Mouse (Mus musculus) cerebellum, adult 9-11 months (tissue): ENCODE measurements around the gene Wdtc1.

Experiments
- DNase-seq: peaks from one replicate; pipeline ENCODE4 v3.0.0; 2022

Gene Wdtc1

DNA sequence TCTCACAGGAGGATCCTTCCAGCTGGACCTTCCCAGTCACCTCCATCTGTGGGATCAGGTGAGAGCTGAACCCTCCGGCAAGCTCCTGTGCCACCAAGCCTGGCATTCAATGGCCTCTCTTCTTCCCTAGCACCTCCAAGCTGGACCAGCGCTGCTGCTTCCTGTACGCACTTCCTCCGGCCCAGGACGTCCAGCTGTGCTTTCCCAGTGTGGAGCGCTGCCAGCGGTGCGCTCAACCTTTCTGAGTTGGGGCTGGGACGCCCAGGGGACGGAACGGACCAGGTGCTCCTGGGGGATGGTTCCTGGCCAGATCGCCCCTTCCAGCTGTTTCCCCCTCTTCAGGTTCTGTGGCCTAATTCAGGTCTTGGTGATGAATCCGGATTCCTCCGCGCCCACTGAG, 106.2 kb downstream of the Wdtc1 start:
- DNase-seq = no peak

GRCm38 (mm10) chr4:133244289-133244688, 109.0 kb downstream of the Wdtc1 start:
- no peak for DNase-seq

DNA sequence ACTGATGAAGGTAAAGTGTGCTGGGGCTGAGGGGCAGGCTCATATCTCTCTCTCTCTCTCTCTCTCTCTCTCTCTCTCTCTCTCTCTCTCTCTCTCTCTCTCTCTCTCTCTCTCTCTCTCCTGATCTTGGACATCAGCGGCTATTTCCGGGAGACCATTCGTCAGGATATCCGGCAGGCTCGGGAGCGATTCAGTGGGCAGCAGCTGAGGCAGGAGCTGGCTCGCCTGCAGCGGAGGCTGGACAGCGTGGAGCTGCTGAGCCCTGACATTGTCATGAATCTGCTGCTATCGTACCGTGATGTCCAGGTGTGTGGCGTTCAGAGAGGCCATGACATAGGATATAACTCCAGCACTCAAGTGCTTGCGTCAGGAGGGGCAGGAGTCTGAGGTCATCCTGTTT, 109.7 kb downstream of the Wdtc1 start:
- no peak for DNase-seq

DNA sequence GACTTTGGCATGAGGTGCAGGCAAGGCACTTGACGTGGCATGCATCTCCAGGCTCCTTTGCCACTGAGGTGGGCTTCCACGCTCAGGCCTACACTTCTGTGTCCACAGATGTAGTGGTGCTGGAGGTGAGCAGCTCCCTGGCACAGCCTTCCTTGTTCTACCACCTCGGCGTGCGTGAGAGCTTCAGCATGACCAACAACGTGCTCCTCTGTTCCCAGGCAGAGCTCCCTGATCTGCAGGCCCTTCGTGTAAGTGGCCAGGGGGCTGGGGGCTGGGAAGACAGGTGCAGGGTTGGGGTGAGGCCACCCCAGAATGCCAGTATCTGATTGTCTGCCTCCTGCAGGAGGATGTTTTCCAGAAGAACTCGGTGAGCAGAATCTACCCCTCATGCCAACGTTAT, 110.6 kb downstream of the Wdtc1 start:
- no peak for DNase-seq
